In the genomic region with DNA sequence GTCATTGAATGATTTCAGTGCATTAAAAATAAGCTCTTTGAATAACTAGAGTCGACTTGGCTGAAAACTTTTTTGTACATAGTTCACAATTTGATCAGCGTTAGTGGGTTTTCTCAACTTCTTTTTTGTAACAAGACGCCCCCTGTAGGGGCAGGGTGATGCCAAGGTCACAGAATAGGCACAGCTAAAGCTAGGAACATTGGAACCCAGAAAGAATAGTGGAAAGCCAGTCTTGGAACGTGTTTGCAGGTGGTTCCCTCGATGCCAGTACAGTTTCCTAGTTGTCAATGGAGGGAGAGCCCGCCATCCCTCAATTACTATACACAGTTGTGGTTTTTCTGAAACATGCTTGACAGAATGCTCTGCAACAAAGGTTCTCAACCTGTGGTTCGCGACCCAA, we compare ENCODE assay signal across 8 mouse cellular contexts. TPM values are rescaled to one million over a fixed set of nuclear protein-coding genes. Genes with fewer than 3 reads are reported as not detected.
DNase-seq lines count a peak whose midpoint lies in the region; ATAC-seq and TF ChIP-seq lines count a peak whose summit lies in the region.

No protein-coding gene starts in this region.

- no peak for TF ChIP-seq CTCF in lung, embryonic 14.5 days (IDR thresholded peaks at IDR 0.05; ENCODE audit: low read depth)

- WGBS in lung, embryonic 14.5 days = 21% methylated on average over 8 of the region's 8 CpGs
- WGBS in forebrain, embryonic 15.5 days = 12% methylated on average over 8 of the region's 8 CpGs
- WGBS in limb, embryonic 15.5 days = 14% methylated on average over 8 of the region's 8 CpGs
- 23% methylated on average over 8 of the region's 8 CpGs for WGBS in stomach, embryonic 16.5 days

- H3K4me1 ChIP-seq in lung, embryonic 14.5 days (ENCODE audit: insufficient read depth) = 0 out of 2 replicates have a peak, but pooled peaks cover 4% of the 10 kb centered on the region
- peaks cover 38% of the 10 kb centered on the region for H3K4me1 ChIP-seq in forebrain, embryonic 15.5 days
- peaks cover 51% of the 10 kb centered on the region for H3K4me1 ChIP-seq in limb, embryonic 15.5 days
- peaks cover 15% of the 10 kb centered on the region for H3K4me1 ChIP-seq in stomach, embryonic 16.5 days (ENCODE audit: control insufficient read depth, insufficient read depth, low read length)

- ATAC-seq in lung, embryonic 14.5 days (ENCODE audit: insufficient read depth) = no peak
- ATAC-seq in forebrain, embryonic 15.5 days (replicated peaks) = no peak
- ATAC-seq in limb, embryonic 15.5 days (ENCODE audit: insufficient number of reproducible peaks, low FRiP score, low TSS enrichment, low read depth) = no peak
- ATAC-seq in stomach, embryonic 16.5 days (ENCODE audit: insufficient read depth, low FRiP score) = no peak

- no peak overlapping the region; the same call in 1 of the 2 replicates for H3K9ac ChIP-seq in lung, embryonic 14.5 days
- peak overlapping the region; percentile 22; the same call in 1 of the 2 replicates for H3K9ac ChIP-seq in forebrain, embryonic 15.5 days (replicated peaks)
- H3K9ac ChIP-seq in limb, embryonic 15.5 days = no peak overlapping the region
- peak overlapping the region; percentile 78; the same call in 1 of the 2 replicates for H3K9ac ChIP-seq in stomach, embryonic 16.5 days (ENCODE audit: low read length)

- H3K4me2 ChIP-seq in lung, embryonic 14.5 days = peak overlapping the region; percentile 93
- peak overlapping the region; percentile 97 for H3K4me2 ChIP-seq in forebrain, embryonic 15.5 days (replicated peaks)
- peak overlapping the region; percentile 89 for H3K4me2 ChIP-seq in limb, embryonic 15.5 days
- H3K4me2 ChIP-seq in stomach, embryonic 16.5 days (ENCODE audit: low read depth, low read length) = peak overlapping the region; percentile 70

- H3K36me3 ChIP-seq in lung, embryonic 14.5 days (ENCODE audit: insufficient read depth) = no peaks in the 10 kb centered on the region
- H3K36me3 ChIP-seq in forebrain, embryonic 15.5 days = no peaks in the 10 kb centered on the region
- H3K36me3 ChIP-seq in limb, embryonic 15.5 days = no peaks in the 10 kb centered on the region
- H3K36me3 ChIP-seq in stomach, embryonic 16.5 days (ENCODE audit: control insufficient read depth, insufficient read depth, low read length) = no peaks in the 10 kb centered on the region

- H3K27ac ChIP-seq in lung, embryonic 14.5 days (ENCODE audit: low read depth) = no peak overlapping the region
- H3K27ac ChIP-seq in forebrain, embryonic 15.5 days (replicated peaks) = 0 out of 2 replicates have a peak overlapping the region, but pooled peaks have one; percentile 3
- H3K27ac ChIP-seq in limb, embryonic 15.5 days = 0 out of 2 replicates have a peak overlapping the region, but pooled peaks have one; percentile 12
- no peak overlapping the region for H3K27ac ChIP-seq in stomach, embryonic 16.5 days (ENCODE audit: low read length)

- peak; percentile 29 for DNase-seq in lung, embryonic 14.5 days
- DNase-seq in lung, postnatal 14 days = no peak
- DNase-seq in spleen, postnatal 4 days (ENCODE audit: low spot score in 2 of 2) = no peak
- DNase-seq in cerebellum, adult 11-12 months = no peak
- DNase-seq in urinary bladder, postnatal 4 days (ENCODE audit: low spot score in 2 of 2) = no peak

- H3K27me3 ChIP-seq in lung, embryonic 14.5 days (ENCODE audit: insufficient read depth, low read length) = peaks cover 16% of the 10 kb centered on the region; the same call in 1 of the 2 replicates
- peaks cover 4% of the 10 kb centered on the region; the same call in 1 of the 2 replicates for H3K27me3 ChIP-seq in forebrain, embryonic 15.5 days
- peaks cover 3% of the 10 kb centered on the region; the same call in 1 of the 2 replicates for H3K27me3 ChIP-seq in limb, embryonic 15.5 days
- peaks cover 4% of the 10 kb centered on the region; the same call in 1 of the 2 replicates for H3K27me3 ChIP-seq in stomach, embryonic 16.5 days (ENCODE audit: control insufficient read depth, insufficient read depth, low read length)

- H3K9me3 ChIP-seq in lung, embryonic 14.5 days (ENCODE audit: low read depth, low read length) = no peaks in the 10 kb centered on the region
- no peaks in the 10 kb centered on the region for H3K9me3 ChIP-seq in forebrain, embryonic 15.5 days
- H3K9me3 ChIP-seq in limb, embryonic 15.5 days = no peaks in the 10 kb centered on the region
- no peaks in the 10 kb centered on the region for H3K9me3 ChIP-seq in stomach, embryonic 16.5 days (replicated peaks; ENCODE audit: control insufficient read depth, low read length)

- H3K4me3 ChIP-seq in lung, embryonic 14.5 days (ENCODE audit: low read depth, low read length) = peak overlapping the region; percentile 69
- peak overlapping the region; percentile 60 for H3K4me3 ChIP-seq in forebrain, embryonic 15.5 days
- H3K4me3 ChIP-seq in limb, embryonic 15.5 days = peak overlapping the region; percentile 67
- H3K4me3 ChIP-seq in stomach, embryonic 16.5 days (replicated peaks; ENCODE audit: low read length) = peak overlapping the region; percentile 75

RNA-seq across cellular contexts. Expression of gene Plce1, which starts 1.0 kb away (rescaled TPM):
- 3.8 and 4.5 TPM in 2 replicates for polyA plus RNA-seq in lung, embryonic 14.5 days (2014; fragmentation: Nextera tagmentation; extraction: Ambion mirVana)
- polyA plus RNA-seq in forebrain, embryonic 15.5 days (2015; fragmentation: Nextera tagmentation; extraction: Ambion mirVana) = 4.4 and 5.4 TPM in 2 replicates
- polyA plus RNA-seq in limb, embryonic 15.5 days (2015; fragmentation: Nextera tagmentation; extraction: Ambion mirVana) = 8.2 and 8.5 TPM in 2 replicates
- 8.5 and 9.8 TPM in 2 replicates for polyA plus RNA-seq in stomach, embryonic 16.5 days (2015; fragmentation: Nextera tagmentation; extraction: Ambion mirVana)

Comparison
In these comparisons a context has a peak if more than half of its experiments do, and no peak if none do; other contexts are left out.
1. H3K27ac ChIP-seq: peak in forebrain, embryonic 15.5 days (single experiment) and limb, embryonic 15.5 days (single experiment); none in lung, embryonic 14.5 days (single experiment) and stomach, embryonic 16.5 days (single experiment).
2. H3K9ac ChIP-seq: peak in forebrain, embryonic 15.5 days (single experiment) and stomach, embryonic 16.5 days (single experiment); none in lung, embryonic 14.5 days (single experiment) and limb, embryonic 15.5 days (single experiment).
3. Peak in every context shown above with its lines, with median percentiles within 50 percentile points of each other: H3K4me2 ChIP-seq and H3K4me3 ChIP-seq.